Mouse (Mus musculus): ENCODE data around the gene Farp1. TPM values are rescaled to one million over a fixed set of nuclear protein-coding genes. Genes with fewer than 3 reads are reported as not detected.

Gene Farp1
- polyA plus RNA-seq, 2 experiments = 43.3 to 78.5 TPM

- Histone ChIP-seq H3K4me1 (ENCODE audit: control insufficient read depth, insufficient read depth, low read length) (peaks cover 15% of the 10 kb centered on the region), H3K4me2 (replicated peaks; ENCODE audit: low read depth, low read length, severe bottlenecking) (no peak overlapping the region), H3K36me3 (ENCODE audit: control insufficient read depth, insufficient read depth, low read length) (peaks cover 22% of the 10 kb centered on the region), H3K27ac (replicated peaks; ENCODE audit: low read depth, low read length) (no peak overlapping the region), H3K9me3 (ENCODE audit: control insufficient read depth, low read length) (no peaks in the 10 kb centered on the region), H3K4me3 (replicated peaks; ENCODE audit: low read length) (no peak overlapping the region), H3K27me3 (ENCODE audit: control insufficient read depth, insufficient read depth, low read length) (no peaks in the 10 kb centered on the region), H3K9ac (ENCODE audit: low read depth, low read length, severe bottlenecking) (no peak overlapping the region)
- ATAC-seq (ENCODE audit: low FRiP score, low read depth) = no peak
- 66% methylated on average over 4 of the region's 4 CpGs for WGBS
- DNase-seq (ENCODE audit: low spot score) = no peak
- no peak for TF ChIP-seq POLR2A (IDR thresholded peaks at IDR 0.05; ENCODE audit: borderline replicate concordance, extremely low read depth, insufficient read depth, insufficient read length)
These were observed 81.7 kb downstream of the Farp1 start for GRCm38 (mm10) chr14:121116696-121117095.

DNA sequence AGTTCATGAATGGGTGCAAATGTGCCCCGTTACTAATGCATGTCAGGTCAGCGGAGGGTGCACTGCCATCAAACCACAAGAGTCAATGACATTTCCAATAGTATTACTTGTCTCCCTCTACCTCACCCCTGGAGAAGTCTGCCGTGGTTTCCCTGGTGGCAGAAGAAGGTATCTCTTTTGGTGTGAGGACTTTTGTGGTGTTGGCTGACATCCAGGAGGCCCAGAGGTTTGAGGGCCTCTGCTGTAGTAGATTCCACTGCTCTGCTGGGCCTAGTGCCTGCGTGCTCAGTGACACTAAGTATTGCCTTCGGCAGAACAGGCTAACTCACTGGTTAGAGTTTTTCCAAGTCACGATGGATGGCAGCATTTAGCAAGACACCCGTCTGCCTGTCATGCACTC is 83.9 kb downstream of the Farp1 start:
- DNase-seq (ENCODE audit: low spot score) = peak; percentile 42
- 70% methylated on average over 7 of the region's 7 CpGs for WGBS
- no peak for ATAC-seq (ENCODE audit: low FRiP score, low read depth)

DNA sequence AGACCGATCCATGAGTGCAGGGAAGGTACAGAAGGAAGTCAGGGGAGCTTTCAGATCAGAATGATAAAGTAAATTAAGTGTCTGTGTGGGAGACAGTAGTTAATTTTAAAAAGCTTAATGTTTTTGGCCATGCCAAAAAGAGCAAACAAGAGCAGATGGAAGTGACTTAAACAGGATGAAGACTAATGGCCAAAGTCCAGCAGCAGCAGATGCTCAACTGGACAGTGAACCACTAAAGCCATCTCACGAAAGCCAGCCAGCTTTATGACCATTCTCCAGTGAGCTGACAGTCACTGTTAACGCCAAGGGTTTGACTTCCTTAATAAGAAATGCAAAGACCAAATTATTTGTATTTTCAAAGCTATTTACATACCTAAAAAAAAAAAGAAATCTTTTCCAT is 86.7 kb downstream of the Farp1 start:
- no peak for DNase-seq (ENCODE audit: low spot score)
- H3K27ac ChIP-seq (replicated peaks; ENCODE audit: low read depth, low read length) = no peak overlapping the region

More for the DNA sequence above, 83.9 kb downstream of the Farp1 start:
- Histone ChIP-seq H3K9me3 (ENCODE audit: control insufficient read depth, low read length) (no peaks in the 10 kb centered on the region), H3K4me2 (replicated peaks; ENCODE audit: low read depth, low read length, severe bottlenecking) (no peak overlapping the region), H3K36me3 (ENCODE audit: control insufficient read depth, insufficient read depth, low read length) (peaks cover 22% of the 10 kb centered on the region), H3K4me3 (replicated peaks; ENCODE audit: low read length) (no peak overlapping the region), H3K9ac (ENCODE audit: low read depth, low read length, severe bottlenecking) (no peak overlapping the region), H3K27me3 (ENCODE audit: control insufficient read depth, insufficient read depth, low read length) (no peaks in the 10 kb centered on the region), H3K4me1 (ENCODE audit: control insufficient read depth, insufficient read depth, low read length) (peaks cover 27% of the 10 kb centered on the region), H3K27ac (replicated peaks; ENCODE audit: low read depth, low read length) (no peak overlapping the region)
- no peak for TF ChIP-seq POLR2A (IDR thresholded peaks at IDR 0.05; ENCODE audit: borderline replicate concordance, extremely low read depth, insufficient read depth, insufficient read length)

GRCm38 (mm10) chr14:121122852-121123251 is 87.9 kb downstream of the Farp1 start:
- Histone ChIP-seq H3K4me1 (ENCODE audit: control insufficient read depth, insufficient read depth, low read length) (peaks cover 49% of the 10 kb centered on the region), H3K27ac (replicated peaks; ENCODE audit: low read depth, low read length) (0 out of 2 replicates have a peak overlapping the region, but pooled peaks have one; percentile 7), H3K27me3 (ENCODE audit: control insufficient read depth, insufficient read depth, low read length) (no peaks in the 10 kb centered on the region), H3K4me2 (replicated peaks; ENCODE audit: low read depth, low read length, severe bottlenecking) (no peak overlapping the region), H3K4me3 (replicated peaks; ENCODE audit: low read length) (no peak overlapping the region), H3K9me3 (ENCODE audit: control insufficient read depth, low read length) (no peaks in the 10 kb centered on the region), H3K36me3 (ENCODE audit: control insufficient read depth, insufficient read depth, low read length) (peaks cover 14% of the 10 kb centered on the region; the same call in 1 of the 2 replicates), H3K9ac (ENCODE audit: low read depth, low read length, severe bottlenecking) (no peak overlapping the region)
- no peak for TF ChIP-seq POLR2A (IDR thresholded peaks at IDR 0.05; ENCODE audit: borderline replicate concordance, extremely low read depth, insufficient read depth, insufficient read length)
- DNase-seq (ENCODE audit: low spot score) (no peak), ATAC-seq (ENCODE audit: low FRiP score, low read depth) (no peak)
- WGBS = 14% methylated on average over 2 of the region's 2 CpGs

More for the DNA sequence above, 86.7 kb downstream of the Farp1 start:
- Histone ChIP-seq H3K9me3 (ENCODE audit: control insufficient read depth, low read length) (no peaks in the 10 kb centered on the region), H3K4me1 (ENCODE audit: control insufficient read depth, insufficient read depth, low read length) (peaks cover 45% of the 10 kb centered on the region), H3K9ac (ENCODE audit: low read depth, low read length, severe bottlenecking) (no peak overlapping the region), H3K36me3 (ENCODE audit: control insufficient read depth, insufficient read depth, low read length) (peaks cover 14% of the 10 kb centered on the region; the same call in 1 of the 2 replicates), H3K27me3 (ENCODE audit: control insufficient read depth, insufficient read depth, low read length) (no peaks in the 10 kb centered on the region), H3K4me2 (replicated peaks; ENCODE audit: low read depth, low read length, severe bottlenecking) (no peak overlapping the region), H3K4me3 (replicated peaks; ENCODE audit: low read length) (no peak overlapping the region)
- no peak for TF ChIP-seq POLR2A (IDR thresholded peaks at IDR 0.05; ENCODE audit: borderline replicate concordance, extremely low read depth, insufficient read depth, insufficient read length)
- no peak for ATAC-seq (ENCODE audit: low FRiP score, low read depth)
- 81% methylated on average over 3 of the region's 3 CpGs for WGBS

GRCm38 (mm10) chr14:121124409-121125010 is 89.5 kb downstream of the Farp1 start:
- no peak overlapping the region for H3K9ac ChIP-seq (ENCODE audit: low read depth, low read length, severe bottlenecking)
- 63% methylated on average over 8 of the region's 8 CpGs for WGBS
- no peak overlapping the region for H3K27ac ChIP-seq (replicated peaks; ENCODE audit: low read depth, low read length)
- no peaks in the 10 kb centered on the region for H3K9me3 ChIP-seq (ENCODE audit: control insufficient read depth, low read length)
- H3K4me2 ChIP-seq (replicated peaks; ENCODE audit: low read depth, low read length, severe bottlenecking) = no peak overlapping the region
- H3K27me3 ChIP-seq (ENCODE audit: control insufficient read depth, insufficient read depth, low read length) = no peaks in the 10 kb centered on the region
- H3K4me3 ChIP-seq (replicated peaks; ENCODE audit: low read length) = no peak overlapping the region
- TF ChIP-seq POLR2A (IDR thresholded peaks at IDR 0.05; ENCODE audit: borderline replicate concordance, extremely low read depth, insufficient read depth, insufficient read length) = no peak
- H3K4me1 ChIP-seq (ENCODE audit: control insufficient read depth, insufficient read depth, low read length) = peaks cover 51% of the 10 kb centered on the region
- 0 out of 2 replicates have a peak, but pooled peaks have one; percentile 27 for ATAC-seq (ENCODE audit: low FRiP score, low read depth)
- H3K36me3 ChIP-seq (ENCODE audit: control insufficient read depth, insufficient read depth, low read length) = peaks cover 3% of the 10 kb centered on the region; the same call in 1 of the 2 replicates
- no peak for DNase-seq (ENCODE audit: low spot score)

Measured in limb, embryonic 14.5 days (tissue).